Mouse (Mus musculus) left cerebral cortex, postnatal 10 days (tissue): ENCODE measurements around the gene Peli1. TPM values are rescaled to one million over a fixed set of nuclear protein-coding genes. Genes with fewer than 3 reads are reported as not detected.
"Not testable (repeated sequence)": the region's sequence is repeated elsewhere in the genome, so short reads cannot be mapped to it uniquely, and the experiment has no call there.

ENCODE experiments used
- DNase-seq, 2 experiments: peaks; one replicate each; pipeline ENCODE4 v3.0.0; 2021 to 2022; ENCODE audit warnings: low spot score in 2 of 2, mixed read lengths in 1 of 2; ENCODE audit errors: extremely low spot score in 1 of 2
- intact Hi-C: fragments of 180-260 bp; cut with DNase I; formaldehyde crosslinking; loops from one replicate; pipeline ENCODE4 v1.15.1; 2025
- total RNA-seq, 2 experiments: library from RNA; stranded (reverse); gene quantifications; 2 replicates each; pipeline ENCODE4 v1.2.3; 2021

The Peli1 gene
- total RNA-seq, 2 experiments from 2014 or later = 47.1 to 49.9 TPM

GRCm38 (mm10) chr11:21174396-21174795 is 83.3 kb downstream of the Peli1 start:
- DNase-seq = peak in 1 of 2 experiments; percentile 85
- intact Hi-C loops = no loop called here

GRCm38 (mm10) chr11:21175063-21175462 is 84.0 kb downstream of the Peli1 start:
- intact Hi-C loops = loop anchor here (5.0 kb wide), 1 partner anchor 383 kb away; no protein-coding TSS in a partner anchor
- DNase-seq = no peak

- DNase-seq = no peak
- intact Hi-C loops = loop anchor here (5.0 kb wide), 1 partner anchor 384 kb away; no protein-coding TSS in a partner anchor
These were observed 85.4 kb downstream of the Peli1 start for GRCm38 (mm10) chr11:21176491-21176890.

GRCm38 (mm10) chr11:21178343-21178742 is 87.3 kb downstream of the Peli1 start:
- intact Hi-C loops = loop anchor here (2.0 to 5.0 kb wide), 2 partner anchors 262 to 386 kb away; no protein-coding TSS in a partner anchor
- DNase-seq = peak in 1 of 2 experiments; percentile 46

- no peak for DNase-seq
- intact Hi-C loops = loop anchor here (2.0 to 5.0 kb wide), 2 partner anchors 262 to 387 kb away; no protein-coding TSS in a partner anchor
These were observed 88.0 kb downstream of the Peli1 start for GRCm38 (mm10) chr11:21178998-21179645.

- intact Hi-C loops = loop anchor here (2.0 to 5.0 kb wide), 2 partner anchors 263 to 388 kb away; no protein-coding TSS in a partner anchor
- DNase-seq = not testable (repeated sequence)
These were observed 88.8 kb downstream of the Peli1 start for GRCm38 (mm10) chr11:21179873-21180272.

- DNase-seq = no peak
- intact Hi-C loops = no loop called here
These were observed 89.6 kb downstream of the Peli1 start for GRCm38 (mm10) chr11:21180650-21181049.

- intact Hi-C loops = no loop called here
- no peak for DNase-seq
These were observed 90.5 kb downstream of the Peli1 start for GRCm38 (mm10) chr11:21181616-21182015.

- intact Hi-C loops = no loop called here
- DNase-seq = no peak
These were observed 91.6 kb downstream of the Peli1 start for GRCm38 (mm10) chr11:21182709-21183108.

- DNase-seq, intact Hi-C loops: not testable (repeated sequence)
These were observed 100.7 kb downstream of the Peli1 start for GRCm38 (mm10) chr11:21191821-21192220.

GRCm38 (mm10) chr11:21194851-21195250 is 103.8 kb downstream of the Peli1 start:
- no peak for DNase-seq
- intact Hi-C loops = no loop called here

Other genes starting within 250 kb of the Peli1 start
- 10 to 100 TPM; 29.5 to 31.2 TPM for gene Vps54, start 148.0 kb downstream of the Peli1 start, total RNA-seq